Mouse (Mus musculus) lung, postnatal 0 days (tissue): Measurements from ENCODE around the gene Zfp143. TPM values are rescaled to one million over a fixed set of nuclear protein-coding genes. Genes with fewer than 3 reads are reported as not detected.
"Not testable (repeated sequence)": the region's sequence is repeated elsewhere in the genome, so short reads cannot be mapped to it uniquely, and the experiment has no call there.

Experiments used
- ATAC-seq: fragments of 200-750 bp; cut with Nextera tagmentation; 2 replicates; pipeline ENCODE4 v1.8.0; 2017; ENCODE audit warnings: moderate library complexity
- DNase-seq: peaks from one replicate; pipeline ENCODE4 v3.0.0-alpha.2; 2016; ENCODE audit warnings: low spot score
- H3K27ac ChIP-seq: fragments of 300-500 bp; sonication (generic); 2 replicates; pipeline ENCODE4 v1.5.1; 2014; ENCODE audit warnings: antibody characterized with exemption, mild to moderate bottlenecking, low read length, mixed read lengths
- H3K27me3 ChIP-seq: fragments of 300-500 bp; sonication (generic); replicated peaks from 2 replicates; pipeline ENCODE4 v1.6.1; 2014; ENCODE audit warnings: low read length, mixed read lengths; ENCODE audit not compliant: insufficient read depth
- H3K36me3 ChIP-seq: fragments of 300-500 bp; sonication (generic); 2 replicates; pipeline ENCODE4 v1.6.1; 2014; ENCODE audit warnings: low read length, mixed read lengths; ENCODE audit not compliant: insufficient read depth
- H3K4me1 ChIP-seq: fragments of 300-500 bp; sonication (generic); 2 replicates; pipeline ENCODE4 v1.6.1; 2014; ENCODE audit warnings: antibody characterized with exemption, low read depth, low read length, mixed read lengths; ENCODE audit not compliant: insufficient read depth
- H3K4me2 ChIP-seq: fragments of 300-500 bp; sonication (generic); replicated peaks from 2 replicates; pipeline ENCODE4 v1.6.1; 2014; ENCODE audit warnings: low read depth, mild to moderate bottlenecking, low read length, moderate library complexity, mixed read lengths
- H3K4me3 ChIP-seq: fragments of 300-500 bp; sonication (generic); 2 replicates; pipeline ENCODE4 v1.5.1; 2014; ENCODE audit warnings: low read depth, low read length
- H3K9ac ChIP-seq: fragments of 300-500 bp; sonication (generic); replicated peaks from 2 replicates; pipeline ENCODE4 v1.6.1; 2014; ENCODE audit warnings: low read depth, mild to moderate bottlenecking
- H3K9me3 ChIP-seq: fragments of 300-500 bp; sonication (generic); 2 replicates; pipeline ENCODE4 v1.6.1; 2016; ENCODE audit warnings: low read length, mixed read lengths
- CTCF ChIP-seq: IDR thresholded peaks from 2 replicates; pipeline ENCODE4 v1.5.1; 2016; ENCODE audit warnings: antibody characterized with exemption, mild to moderate bottlenecking
- EP300 ChIP-seq: IDR thresholded peaks from 2 replicates; pipeline ENCODE4 v1.6.1; 2016; ENCODE audit warnings: antibody characterized with exemption, mild to moderate bottlenecking, control low read depth
- whole genome bisulfite sequencing: fragments of 180-500 bp; shearing (Covaris S2); extraction: QIAGEN DNeasy Blood & Tissue Kit; methylation state at CpG from one replicate; pipeline ENCODE4 v1.1.7; 2014; 5-methylcytosine and 5-hydroxymethylcytosine counted together
- polyA plus RNA-seq: library from polyadenylated mRNA; unstranded; fragments of >200 nt; fragmentation: Nextera tagmentation; extraction: Ambion mirVana; gene quantifications from 2 replicates; pipeline ENCODE4 v1.2.1, GENCODE M21; 2015

Gene Zfp143
- polyA plus RNA-seq, 1 experiment from 2014 or later, result 10.6 TPM

- WGBS, result under 1% methylated on average over 25 of the region's 27 CpGs
- Histone ChIP-seq H3K4me2 (peak overlapping the region; percentile 96), H3K4me3 (peak overlapping the region; percentile 74), H3K9ac (peak overlapping the region; percentile 62), H3K9me3 (no peaks in the 10 kb centered on the region), H3K4me1 (peaks cover 13% of the 10 kb centered on the region; the same call in 1 of the 2 replicates), H3K36me3 (no peaks in the 10 kb centered on the region), H3K27me3 (no peaks in the 10 kb centered on the region), H3K27ac (peak overlapping the region; percentile 95)
- TF ChIP-seq CTCF (no peak), EP300 (no peak)
- ATAC-seq (no peak), DNase-seq (no peak)
Measured at GRCm38 (mm10) chr7:110122289-110122564, 61.2 kb downstream of the Zfp143 start.

- ATAC-seq, result peak; percentile 5
- TF ChIP-seq CTCF, result no peak
- no peak for TF ChIP-seq EP300
- WGBS, result under 1% methylated on average over 56 of the region's 74 CpGs
- Histone ChIP-seq H3K36me3 (no peaks in the 10 kb centered on the region), H3K4me3 (peak overlapping the region; percentile 74), H3K9me3 (no peaks in the 10 kb centered on the region), H3K27ac (peak overlapping the region; percentile 95), H3K27me3 (no peaks in the 10 kb centered on the region), H3K9ac (peak overlapping the region; percentile 62), H3K4me2 (peak overlapping the region; percentile 96), H3K4me1 (peaks cover 13% of the 10 kb centered on the region; the same call in 1 of the 2 replicates)
- peak; percentile 82 for DNase-seq
Measured at GRCm38 (mm10) chr7:110122565-110123422, 61.8 kb downstream of the Zfp143 start.

GRCm38 (mm10) chr7:110123844-110124555 is 63.0 kb downstream of the Zfp143 start:
- Histone ChIP-seq H3K27ac (peak overlapping the region; percentile 95), H3K4me3 (peak overlapping the region; percentile 74), H3K36me3 (no peaks in the 10 kb centered on the region), H3K4me1 (peaks cover 9% of the 10 kb centered on the region; the same call in 1 of the 2 replicates), H3K27me3 (no peaks in the 10 kb centered on the region), H3K4me2 (peak overlapping the region; percentile 96), H3K9ac (0 out of 2 replicates have a peak overlapping the region, but pooled peaks have one; percentile 2), H3K9me3 (no peaks in the 10 kb centered on the region)
- TF ChIP-seq CTCF (no peak), EP300 (peak; percentile 31; the same call in 1 of the 2 replicates)
- 30% methylated on average over 12 of the region's 12 CpGs for WGBS
- ATAC-seq, result no peak
- peak; percentile 86 for DNase-seq

- Histone ChIP-seq H3K9ac (no peak overlapping the region), H3K36me3 (0 out of 2 replicates have a peak, but pooled peaks cover 3% of the 10 kb centered on the region)
- 90% methylated on average over 2 of the region's 2 CpGs for WGBS
Measured at GRCm38 (mm10) chr7:110128566-110128965, 67.5 kb downstream of the Zfp143 start.

GRCm38 (mm10) chr7:110132272-110132671 is 71.3 kb downstream of the Zfp143 start:
- peak; percentile 16; the same call in 1 of the 2 replicates for TF ChIP-seq CTCF
- WGBS, result 68% methylated on average over 2 of the region's 2 CpGs
- not testable (repeated sequence) for H3K9ac ChIP-seq, H3K27ac ChIP-seq, H3K9me3 ChIP-seq, H3K4me2 ChIP-seq, H3K27me3 ChIP-seq, ATAC-seq, DNase-seq, H3K4me3 ChIP-seq, H3K4me1 ChIP-seq
- H3K36me3 ChIP-seq, result 0 out of 2 replicates have a peak, but pooled peaks cover 10% of the 10 kb centered on the region

More at GRCm38 (mm10) chr7:110128566-110128965, 67.5 kb downstream of the Zfp143 start:
- H3K27ac ChIP-seq, result no peak overlapping the region
- peaks cover 7% of the 10 kb centered on the region; the same call in 1 of the 2 replicates for H3K4me1 ChIP-seq
- no peaks in the 10 kb centered on the region for H3K9me3 ChIP-seq
- no peak overlapping the region for H3K4me3 ChIP-seq
- no peak for TF ChIP-seq EP300
- TF ChIP-seq CTCF, result no peak
- H3K4me2 ChIP-seq, result no peak overlapping the region
- no peaks in the 10 kb centered on the region for H3K27me3 ChIP-seq
- DNase-seq, result no peak
- ATAC-seq, result no peak

- no peak for ATAC-seq
- Histone ChIP-seq H3K4me1 (no peaks in the 10 kb centered on the region), H3K4me3 (no peak overlapping the region), H3K9ac (no peak overlapping the region), H3K9me3 (no peaks in the 10 kb centered on the region), H3K4me2 (no peak overlapping the region), H3K27me3 (no peaks in the 10 kb centered on the region), H3K36me3 (0 out of 2 replicates have a peak, but pooled peaks cover 10% of the 10 kb centered on the region), H3K27ac (no peak overlapping the region)
- 97% methylated on average over 5 of the region's 5 CpGs for WGBS
- TF ChIP-seq EP300 (no peak), CTCF (no peak)
- DNase-seq, result no peak
Measured at GRCm38 (mm10) chr7:110133988-110134387, 73.0 kb downstream of the Zfp143 start.
